Mouse (Mus musculus) heart, adult 2 months (tissue): ENCODE results near the gene Ss18l2. TPM values are rescaled to one million over a fixed set of nuclear protein-coding genes. Genes with fewer than 3 reads are reported as not detected.

Source experiments
- DNase-seq, 2 experiments: peaks; one replicate each; pipeline ENCODE4 v3.0.0; 2021
- H3K27ac ChIP-seq: fragments of 200-600 bp; 2 replicates; pipeline ENCODE4 v1.8.1; 2022
- H3K27me3 ChIP-seq: fragments of 200-500 bp; 2 replicates; pipeline ENCODE4 v1.6.1; 2012; ENCODE audit warnings: mild to moderate bottlenecking, low read length, inconsistent platforms, mixed read lengths; ENCODE audit not compliant: control insufficient read depth, insufficient read depth
- H3K36me3 ChIP-seq: fragments of 200-500 bp; 2 replicates; pipeline ENCODE4 v1.6.1; 2012; ENCODE audit warnings: low read length, inconsistent platforms; ENCODE audit not compliant: control insufficient read depth, insufficient read depth
- H3K4me1 ChIP-seq: fragments of 200-500 bp; 2 replicates; pipeline ENCODE4 v1.6.1; 2011; ENCODE audit warnings: low read length; ENCODE audit not compliant: control insufficient read depth, insufficient read depth
- H3K4me3 ChIP-seq: fragments of 200-600 bp; 2 replicates; pipeline ENCODE4 v1.8.1; 2022
- H3K79me2 ChIP-seq: fragments of 200-500 bp; replicated peaks from 2 replicates; pipeline ENCODE4 v1.6.1; 2012; ENCODE audit warnings: mild to moderate bottlenecking, inconsistent platforms, low read length, moderate library complexity, mixed read lengths; ENCODE audit not compliant: control insufficient read depth, insufficient read depth
- H3K9ac ChIP-seq: fragments of 200-500 bp; 2 replicates; pipeline ENCODE4 v1.6.1; 2012; ENCODE audit warnings: low read depth, mild to moderate bottlenecking, control low read depth, inconsistent platforms, low read length, mixed read lengths
- CTCF ChIP-seq: fragments of 200-600 bp; IDR thresholded peaks from 2 replicates; pipeline ENCODE4 v1.8.1; 2022; ENCODE audit warnings: antibody characterized with exemption, mild to moderate bottlenecking, moderate library complexity
- EP300 ChIP-seq: fragments of 200-500 bp; IDR thresholded peaks from 2 replicates; pipeline ENCODE4 v1.6.1; 2011; ENCODE audit warnings: low read depth, low read length, control low read depth; ENCODE audit not compliant: insufficient read depth
- POLR2A ChIP-seq: fragments of 200-500 bp; IDR thresholded peaks from 2 replicates; pipeline ENCODE4 v1.6.1; 2011; ENCODE audit warnings: mild to moderate bottlenecking, low read depth, low read length, control low read depth; ENCODE audit not compliant: insufficient read depth
- WGBS: fragments of 180-500 bp; shearing (Covaris S2); methylation state at CpG from one replicate; pipeline ENCODE4 v1.1.7; 2018; 5-methylcytosine and 5-hydroxymethylcytosine counted together
- intact Hi-C: fragments of 180-260 bp; cut with DNase I; formaldehyde crosslinking; loops from one replicate; pipeline ENCODE4 v1.15.1; 2025
- polyA plus RNA-seq: library from polyadenylated mRNA; depleted of rRNA; stranded (reverse); fragments of >200 nt; gene quantifications from 2 replicates; pipeline ENCODE4 v1.2.3, GENCODE M21; 2012
- total RNA-seq, 2 experiments: library from RNA; stranded (reverse); gene quantifications; 2 replicates each; pipeline ENCODE4 v1.2.3; 2021

Gene Ss18l2
- total and polyA plus RNA-seq, 3 experiments, result 103 to 138 (median 125) TPM

DNA sequence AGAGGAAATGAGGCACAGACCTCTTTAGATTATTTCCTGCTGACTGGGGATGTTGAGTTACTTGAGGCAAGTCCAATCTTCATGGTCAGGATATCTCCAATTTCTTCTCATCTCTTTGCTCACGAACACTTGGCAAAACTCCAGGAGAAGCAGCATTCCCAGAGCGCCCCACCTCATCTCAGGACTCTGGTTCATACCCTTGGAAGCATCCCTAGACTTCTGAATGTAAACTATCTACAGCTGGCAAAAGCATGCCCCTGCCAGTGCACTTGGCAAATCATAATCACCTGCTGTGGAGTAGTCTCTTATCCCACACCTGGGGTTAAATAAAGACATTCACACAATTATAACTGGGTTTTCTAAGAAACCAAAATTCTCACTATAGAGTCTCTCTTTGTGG, 6.9 kb downstream of the Ss18l2 start:
- H3K9ac ChIP-seq, result no peak overlapping the region
- H3K27me3 ChIP-seq, result no peaks in the 10 kb centered on the region
- DNase-seq, result no peak
- no peaks in the 10 kb centered on the region for H3K79me2 ChIP-seq
- intact Hi-C loops, result no loop called here
- WGBS, result 59% methylated on average over 2 of the region's 2 CpGs
- H3K4me3 ChIP-seq, result no peak overlapping the region
- peaks cover 4% of the 10 kb centered on the region for H3K36me3 ChIP-seq
- H3K4me1 ChIP-seq, result peaks cover 6% of the 10 kb centered on the region
- no peak for TF ChIP-seq EP300
- TF ChIP-seq POLR2A, result no peak
- TF ChIP-seq CTCF, result no peak
- H3K27ac ChIP-seq, result no peak overlapping the region

GRCm38 (mm10) chr9:121718070-121718705, 8.1 kb downstream of the Ss18l2 start:
- no peaks in the 10 kb centered on the region for H3K79me2 ChIP-seq
- WGBS, result 65% methylated on average over 15 of the region's 15 CpGs
- H3K27ac ChIP-seq, result peak overlapping the region; percentile 95
- intact Hi-C loops, result no loop called here
- peaks cover 6% of the 10 kb centered on the region for H3K4me1 ChIP-seq
- H3K36me3 ChIP-seq, result peaks cover 4% of the 10 kb centered on the region
- peak overlapping the region; percentile 76 for H3K9ac ChIP-seq
- peak overlapping the region; percentile 67 for H3K4me3 ChIP-seq
- no peak for DNase-seq
- TF ChIP-seq EP300 (no peak), CTCF (no peak), POLR2A (no peak)
- no peaks in the 10 kb centered on the region for H3K27me3 ChIP-seq

DNA sequence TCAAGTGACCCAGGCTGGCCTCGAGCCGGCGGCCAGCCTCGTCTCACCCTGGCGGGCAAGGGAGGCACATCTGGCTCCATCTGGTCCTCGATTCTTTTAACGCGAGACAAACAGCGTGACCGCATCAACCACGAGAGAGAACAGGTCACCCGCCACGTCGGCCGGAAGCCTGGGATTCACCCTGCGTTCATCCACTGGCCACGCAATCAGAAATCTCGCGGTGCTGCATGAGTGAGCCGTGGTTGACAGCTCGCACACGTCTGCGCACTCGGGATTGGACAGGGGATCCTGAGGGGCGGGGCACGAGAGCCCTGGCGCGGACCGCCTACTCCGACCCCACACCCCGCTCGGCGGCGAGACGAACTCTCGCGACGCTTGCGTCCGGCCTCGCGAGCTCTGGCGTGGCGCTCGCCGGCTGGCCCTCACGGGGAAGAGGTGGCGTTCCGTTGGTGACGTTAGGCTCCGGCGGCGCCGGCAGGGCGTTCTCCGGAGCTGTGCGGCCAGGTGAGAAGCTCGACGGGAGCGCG, 8.7 kb downstream of the Ss18l2 start, which contains the start of gene Nktr:
TSS of gene Nktr (plus strand) at position 378 of the 527 bp plus-strand sequence.
- Histone ChIP-seq H3K27me3 (no peaks in the 10 kb centered on the region), H3K4me1 (peaks cover 6% of the 10 kb centered on the region), H3K27ac (peak within 1 kb of the TSS; percentile 95), H3K36me3 (peaks cover 6% of the 10 kb centered on the region), H3K79me2 (no peaks in the 10 kb centered on the region), H3K9ac (peak within 1 kb of the TSS; percentile 88), H3K4me3 (peak within 1 kb of the TSS; percentile 67)
- 1% methylated on average over 55 of the region's 61 CpGs for WGBS
- TF ChIP-seq CTCF, result peak; percentile 47
- TF ChIP-seq EP300, result peak; percentile 70; the same call in 1 of the 2 replicates
- peak; percentile 94 for TF ChIP-seq POLR2A
- peak; percentile 98 to 99 for DNase-seq
- intact Hi-C loops, result no loop called here

DNA sequence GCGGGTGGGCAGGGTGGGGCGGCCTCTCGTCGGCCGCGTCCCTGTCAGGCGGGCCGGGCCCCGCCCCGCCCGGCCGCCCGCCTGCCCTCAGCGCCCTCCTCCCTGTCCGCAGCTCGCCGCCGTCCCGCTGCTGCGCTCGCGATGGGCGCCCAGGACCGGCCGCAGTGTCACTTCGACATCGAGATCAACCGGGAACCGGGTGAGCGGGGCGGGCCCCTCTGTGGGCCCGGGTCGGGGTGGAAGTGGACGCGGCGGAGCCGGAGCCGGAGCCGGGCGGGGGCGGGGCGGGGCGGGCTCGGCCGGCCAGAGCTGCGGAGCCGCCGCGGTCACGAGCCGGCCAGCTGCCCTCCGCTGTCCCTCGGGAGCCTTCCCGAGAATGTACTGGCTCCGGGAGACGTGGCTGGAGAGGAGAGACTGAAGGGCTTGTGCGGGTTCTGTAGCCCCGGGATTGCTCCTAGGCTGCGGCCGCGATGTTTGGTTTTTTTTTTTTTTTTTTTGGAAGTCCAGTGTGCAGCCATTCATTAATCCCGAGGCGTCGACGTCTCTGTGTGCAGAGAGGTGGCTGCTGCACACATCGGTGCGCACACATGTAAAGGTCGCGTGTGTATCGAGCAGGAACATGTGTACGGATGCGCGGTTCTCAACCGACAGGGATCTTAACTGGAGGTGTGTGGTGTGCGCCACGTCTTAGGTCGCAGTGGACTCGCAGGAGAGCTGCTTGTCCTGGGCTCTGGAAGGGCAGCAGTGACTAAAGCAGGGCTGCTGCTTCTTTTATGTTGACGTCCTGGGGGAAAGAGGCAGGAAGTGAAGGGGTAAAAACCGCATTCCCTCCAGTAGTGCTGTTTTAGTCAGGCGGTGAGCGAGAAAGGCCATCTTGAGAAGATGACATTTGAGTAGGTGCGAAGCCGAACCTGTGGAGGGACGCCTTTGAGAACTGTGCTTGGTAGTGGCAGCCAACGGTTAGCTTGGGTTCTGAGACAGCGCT, 9.5 kb downstream of the Ss18l2 start:
- peak; percentile 33 to 86 for DNase-seq
- no peaks in the 10 kb centered on the region for H3K79me2 ChIP-seq
- peaks cover 6% of the 10 kb centered on the region for H3K36me3 ChIP-seq
- peak overlapping the region; percentile 88 for H3K27ac ChIP-seq
- peak overlapping the region; percentile 67 for H3K4me3 ChIP-seq
- peak overlapping the region; percentile 88 for H3K9ac ChIP-seq
- intact Hi-C loops, result loop anchor here (2.0 kb wide), 1 partner anchor 39 kb away; the partner anchor contains the start of gene Zfp651
- peaks cover 6% of the 10 kb centered on the region for H3K4me1 ChIP-seq
- no peak for TF ChIP-seq EP300
- no peak for TF ChIP-seq POLR2A
- no peak for TF ChIP-seq CTCF
- WGBS, result under 1% methylated on average over 73 of the region's 87 CpGs
- H3K27me3 ChIP-seq, result no peaks in the 10 kb centered on the region

DNA sequence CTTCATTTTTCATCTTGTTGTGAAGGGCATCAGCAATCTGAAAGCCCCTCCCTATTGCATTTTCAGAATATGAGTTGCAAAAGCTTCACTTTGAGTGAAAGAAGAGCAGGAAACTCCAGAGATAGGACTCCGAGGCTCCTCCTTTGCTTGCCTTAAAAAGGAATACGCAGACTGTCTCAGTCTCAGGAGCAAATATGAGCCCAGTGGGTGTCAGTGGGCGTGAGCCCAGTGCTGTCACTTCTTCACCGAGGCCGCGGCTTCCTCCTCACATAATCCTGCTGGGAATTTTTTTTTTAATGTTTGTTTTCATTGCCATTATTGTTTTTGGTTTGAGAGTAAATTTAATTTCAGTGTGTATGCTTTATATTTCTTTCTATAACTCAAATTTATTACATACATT, 30.4 kb downstream of the Ss18l2 start:
- no peak for DNase-seq
- Histone ChIP-seq H3K36me3 (peaks cover 8% of the 10 kb centered on the region), H3K27ac (no peak overlapping the region), H3K9ac (no peak overlapping the region), H3K27me3 (no peaks in the 10 kb centered on the region), H3K79me2 (no peaks in the 10 kb centered on the region), H3K4me3 (no peak overlapping the region), H3K4me1 (no peaks in the 10 kb centered on the region)
- 66% methylated on average over 6 of the region's 6 CpGs for whole genome bisulfite sequencing
- no peak for TF ChIP-seq EP300
- TF ChIP-seq POLR2A, result no peak
- TF ChIP-seq CTCF, result no peak
- intact Hi-C loops, result no loop called here

DNA sequence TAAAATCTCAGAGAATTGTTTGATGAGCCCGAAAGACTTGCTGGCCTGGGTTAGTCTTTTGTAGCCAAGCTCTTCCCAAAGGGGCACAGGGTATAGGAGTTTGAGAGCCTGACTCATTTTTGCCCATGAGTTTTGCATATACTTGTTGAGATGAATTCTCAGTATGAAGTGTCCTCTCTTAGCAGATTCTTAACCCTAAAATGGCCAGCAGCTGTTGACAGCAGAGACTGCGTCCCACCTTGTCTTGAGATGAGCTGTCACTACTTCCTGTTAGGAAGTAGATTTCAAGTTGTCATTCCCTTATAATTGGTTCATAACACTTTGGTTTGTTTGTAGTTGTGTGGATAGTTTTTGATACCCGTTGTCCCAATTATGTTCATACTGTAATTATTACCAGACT, 31.0 kb downstream of the Ss18l2 start:
- intact Hi-C loops, result no loop called here
- TF ChIP-seq CTCF, result no peak
- Histone ChIP-seq H3K4me1 (no peaks in the 10 kb centered on the region), H3K36me3 (peaks cover 8% of the 10 kb centered on the region), H3K27ac (no peak overlapping the region), H3K27me3 (no peaks in the 10 kb centered on the region), H3K79me2 (no peaks in the 10 kb centered on the region), H3K4me3 (no peak overlapping the region), H3K9ac (no peak overlapping the region)
- WGBS, result 81% methylated on average over 3 of the region's 3 CpGs
- no peak for DNase-seq
